Mouse (Mus musculus) adrenal gland, adult (tissue): Measurements from ENCODE around the gene Tet2.
"Not testable (repeated sequence)": the region's sequence is repeated elsewhere in the genome, so short reads cannot be mapped to it uniquely, and the experiment has no call there.

Experiments used
- DNase-seq, 2 experiments: peaks; one replicate each; pipeline ENCODE4 v3.0.0; 2022 to 2023; ENCODE audit warnings: low spot score in 1 of 2; ENCODE audit not compliant: inconsistent age in 2 of 2

Gene Tet2

GRCm38 (mm10) chr3:133544551-133545303, at the start of gene Tet2:
Gene Tet2 (minus strand): TSS chr3:133545139.
- DNase-seq: peak; percentile 81 to 93

GRCm38 (mm10) chr3:133592995-133593394, 48.1 kb upstream of the Tet2 start:
- not testable (repeated sequence) for DNase-seq

GRCm38 (mm10) chr3:133590506-133591152, 45.7 kb upstream of the Tet2 start:
- no peak for DNase-seq

GRCm38 (mm10) chr3:133585010-133585409, 40.1 kb upstream of the Tet2 start:
- no peak for DNase-seq

- no peak for DNase-seq
Observed at GRCm38 (mm10) chr3:133583411-133584025, 38.6 kb upstream of the Tet2 start.

- no peak for DNase-seq
Observed at GRCm38 (mm10) chr3:133582969-133583368, 38.0 kb upstream of the Tet2 start.

- DNase-seq: no peak
Observed at GRCm38 (mm10) chr3:133582096-133582495, 37.2 kb upstream of the Tet2 start.

- no peak for DNase-seq
Observed at GRCm38 (mm10) chr3:133581541-133581940, 36.6 kb upstream of the Tet2 start.

GRCm38 (mm10) chr3:133579671-133580070, 34.7 kb upstream of the Tet2 start:
- no peak for DNase-seq

GRCm38 (mm10) chr3:133579140-133579539, 34.2 kb upstream of the Tet2 start:
- no peak for DNase-seq

- peak in 1 of 2 experiments; percentile 70 for DNase-seq
Observed at GRCm38 (mm10) chr3:133574969-133575368, 30.0 kb upstream of the Tet2 start.

- no peak for DNase-seq
Observed at GRCm38 (mm10) chr3:133571961-133572360, 27.0 kb upstream of the Tet2 start.

GRCm38 (mm10) chr3:133563503-133564205, 18.7 kb upstream of the Tet2 start:
- DNase-seq: no peak

- DNase-seq: no peak
Observed at GRCm38 (mm10) chr3:133559413-133560114, 14.6 kb upstream of the Tet2 start.

- no peak for DNase-seq
Observed at GRCm38 (mm10) chr3:133557602-133558001, 12.7 kb upstream of the Tet2 start.

- DNase-seq: no peak
Observed at GRCm38 (mm10) chr3:133557154-133557553, 12.2 kb upstream of the Tet2 start.

- DNase-seq: peak in 1 of 2 experiments; percentile 35
Observed at GRCm38 (mm10) chr3:133555378-133555777, 10.4 kb upstream of the Tet2 start.

- DNase-seq: no peak
Observed at GRCm38 (mm10) chr3:133554552-133555067, 9.7 kb upstream of the Tet2 start.

- no peak for DNase-seq
Observed at GRCm38 (mm10) chr3:133554092-133554491, 9.2 kb upstream of the Tet2 start.

GRCm38 (mm10) chr3:133551941-133552340, 7.0 kb upstream of the Tet2 start:
- peak in 1 of 2 experiments; percentile 50 for DNase-seq
